Mouse (Mus musculus): ENCODE measurements at regions not wholly inside any gene's neighbourhood (a gene's known extent, or its start where the extent isn't known, plus 50 kb on each side); places are given as distances from the start of the nearest gene placed in this dataset. TPM values are rescaled to one million over a fixed set of nuclear protein-coding genes. Genes with fewer than 3 reads are reported as not detected.

DNA sequence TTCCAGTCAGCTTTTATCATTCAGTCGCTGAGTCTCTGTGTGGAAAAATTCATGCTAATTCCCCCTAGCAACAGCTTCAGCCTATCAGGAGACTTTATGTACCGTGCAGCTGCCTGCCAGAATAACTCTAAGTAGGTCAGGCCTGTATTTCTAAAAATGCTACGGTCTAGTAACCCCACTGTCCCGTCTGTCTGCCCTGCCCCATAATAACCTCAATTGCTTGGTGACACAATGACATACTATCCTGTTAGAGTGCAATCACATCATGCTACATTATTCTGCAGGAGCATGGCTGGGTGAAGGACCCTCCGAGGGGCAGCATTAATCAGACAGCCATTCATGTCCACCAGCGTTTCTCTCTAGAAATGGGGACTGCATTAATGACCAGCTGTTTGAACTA is 158.9 kb downstream of the Gm11361 start:
- Histone ChIP-seq H3K36me3 (ENCODE audit: control insufficient read depth, insufficient read depth, low read length) (no peaks in the 10 kb centered on the region), H3K4me3 (ENCODE audit: low read depth, low read length) (no peak overlapping the region), H3K9me3 (ENCODE audit: control insufficient read depth, low read length) (no peaks in the 10 kb centered on the region), H3K27me3 (ENCODE audit: control insufficient read depth, insufficient read depth, low read length) (no peaks in the 10 kb centered on the region), H3K27ac (replicated peaks) (no peak overlapping the region), H3K4me2 (replicated peaks; ENCODE audit: low read depth) (0 out of 2 replicates have a peak overlapping the region, but pooled peaks have one; percentile 27), H3K9ac (ENCODE audit: low read length) (no peak overlapping the region), H3K4me1 (replicated peaks; ENCODE audit: control insufficient read depth, insufficient read depth) (no peaks in the 10 kb centered on the region)
- ATAC-seq (ENCODE audit: low FRiP score, low TSS enrichment) (no peak), DNase-seq (ENCODE audit: low spot score) (no peak)
- 20% methylated on average over 6 of the region's 6 CpGs for WGBS
- no peak for TF ChIP-seq CTCF (IDR thresholded peaks at IDR 0.05; ENCODE audit: low read depth)
- no peak for TF ChIP-seq EP300 (optimal IDR thresholded peaks at IDR 0.05)

DNA sequence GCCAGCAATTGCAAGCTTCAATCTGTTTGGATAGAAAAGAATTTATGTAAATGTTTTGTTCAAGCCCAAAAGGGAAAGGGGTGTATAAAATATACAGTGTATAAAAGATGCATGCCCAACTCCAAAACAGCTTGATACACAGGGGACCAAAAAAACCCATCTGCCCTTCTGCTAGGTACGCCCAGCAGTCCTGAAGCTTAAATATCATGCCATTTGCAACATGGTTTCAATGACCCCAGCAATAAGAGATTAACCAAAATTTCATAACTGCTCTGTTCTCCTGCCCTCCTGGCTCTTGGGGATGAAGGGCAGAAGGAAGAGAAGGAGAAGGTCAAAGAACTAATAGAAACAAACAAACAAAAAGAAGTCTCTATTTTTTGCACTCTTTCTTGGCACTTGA is 158.4 kb downstream of the Gm11361 start:
- Histone ChIP-seq H3K4me1 (replicated peaks; ENCODE audit: control insufficient read depth, insufficient read depth) (no peaks in the 10 kb centered on the region), H3K4me3 (ENCODE audit: low read depth, low read length) (no peak overlapping the region), H3K27me3 (ENCODE audit: control insufficient read depth, insufficient read depth, low read length) (no peaks in the 10 kb centered on the region), H3K36me3 (ENCODE audit: control insufficient read depth, insufficient read depth, low read length) (no peaks in the 10 kb centered on the region), H3K9ac (ENCODE audit: low read length) (no peak overlapping the region), H3K27ac (replicated peaks) (no peak overlapping the region), H3K4me2 (replicated peaks; ENCODE audit: low read depth) (no peak overlapping the region), H3K9me3 (ENCODE audit: control insufficient read depth, low read length) (no peaks in the 10 kb centered on the region)
- no peak for TF ChIP-seq EP300 (optimal IDR thresholded peaks at IDR 0.05)
- WGBS = 45% methylated on average over 1 of the region's 1 CpGs
- DNase-seq (ENCODE audit: low spot score) (no peak), ATAC-seq (ENCODE audit: low FRiP score, low TSS enrichment) (no peak)

DNA sequence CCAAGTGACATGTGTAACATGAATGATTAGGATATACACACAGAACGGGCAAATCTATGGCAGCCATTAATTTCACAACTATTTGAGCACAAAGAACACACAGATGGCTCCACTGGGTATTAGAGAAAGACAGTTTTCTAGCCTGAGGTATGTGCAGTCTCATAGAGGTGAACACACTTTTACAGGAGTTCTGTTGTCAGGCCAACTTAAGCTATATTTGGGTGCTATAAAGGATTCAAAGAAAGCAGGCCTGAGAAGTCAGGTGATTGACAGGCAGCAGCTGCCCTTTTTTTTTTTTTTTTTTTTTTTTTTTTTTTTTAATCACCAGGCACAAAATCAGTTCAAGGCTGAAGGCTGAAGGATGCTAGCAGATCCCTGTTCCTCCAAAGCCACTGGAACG is 153.0 kb downstream of the Gm11361 start:
- H3K36me3 ChIP-seq (ENCODE audit: control insufficient read depth, insufficient read depth, low read length) = no peaks in the 10 kb centered on the region
- H3K4me3 ChIP-seq (ENCODE audit: low read depth, low read length) = no peak overlapping the region
- WGBS = 68% methylated on average over 2 of the region's 2 CpGs
- no peaks in the 10 kb centered on the region for H3K9me3 ChIP-seq (ENCODE audit: control insufficient read depth, low read length)
- TF ChIP-seq CTCF (IDR thresholded peaks at IDR 0.05; ENCODE audit: low read depth) (no peak), EP300 (optimal IDR thresholded peaks at IDR 0.05) (no peak)
- H3K27me3 ChIP-seq (ENCODE audit: control insufficient read depth, insufficient read depth, low read length) = no peaks in the 10 kb centered on the region
- H3K9ac ChIP-seq (ENCODE audit: low read length) = no peak overlapping the region
- no peak overlapping the region for H3K27ac ChIP-seq (replicated peaks)
- H3K4me2 ChIP-seq (replicated peaks; ENCODE audit: low read depth) = no peak overlapping the region
- no peak for ATAC-seq (ENCODE audit: low FRiP score, low TSS enrichment)
- no peak for DNase-seq (ENCODE audit: low spot score)
- no peaks in the 10 kb centered on the region for H3K4me1 ChIP-seq (replicated peaks; ENCODE audit: control insufficient read depth, insufficient read depth)

DNA sequence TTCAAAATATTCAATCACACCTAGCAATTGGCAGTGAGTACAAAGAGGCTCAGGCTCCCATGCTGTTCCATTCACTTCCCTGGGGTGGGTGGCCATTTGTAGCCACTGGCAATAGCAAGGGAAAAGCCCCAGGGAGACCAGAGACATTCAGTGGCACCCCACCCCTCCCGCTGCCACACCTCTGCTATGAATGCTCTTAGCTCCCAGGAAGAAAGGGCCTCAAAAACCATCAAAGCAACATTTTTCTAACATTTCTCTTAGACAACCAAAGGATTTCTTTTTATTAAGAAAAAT is 152.2 kb downstream of the Gm11361 start:
- no peak for ATAC-seq (ENCODE audit: low FRiP score, low TSS enrichment)
- Histone ChIP-seq H3K36me3 (ENCODE audit: control insufficient read depth, insufficient read depth, low read length) (no peaks in the 10 kb centered on the region), H3K4me1 (replicated peaks; ENCODE audit: control insufficient read depth, insufficient read depth) (no peaks in the 10 kb centered on the region), H3K9ac (ENCODE audit: low read length) (no peak overlapping the region), H3K27ac (replicated peaks) (no peak overlapping the region), H3K27me3 (ENCODE audit: control insufficient read depth, insufficient read depth, low read length) (no peaks in the 10 kb centered on the region), H3K4me3 (ENCODE audit: low read depth, low read length) (no peak overlapping the region), H3K9me3 (ENCODE audit: control insufficient read depth, low read length) (no peaks in the 10 kb centered on the region), H3K4me2 (replicated peaks; ENCODE audit: low read depth) (no peak overlapping the region)
- DNase-seq (ENCODE audit: low spot score) = no peak
- TF ChIP-seq EP300 (optimal IDR thresholded peaks at IDR 0.05) = no peak
- TF ChIP-seq CTCF (IDR thresholded peaks at IDR 0.05; ENCODE audit: low read depth) = no peak
- 77% methylated on average over 1 of the region's 1 CpGs for WGBS

DNA sequence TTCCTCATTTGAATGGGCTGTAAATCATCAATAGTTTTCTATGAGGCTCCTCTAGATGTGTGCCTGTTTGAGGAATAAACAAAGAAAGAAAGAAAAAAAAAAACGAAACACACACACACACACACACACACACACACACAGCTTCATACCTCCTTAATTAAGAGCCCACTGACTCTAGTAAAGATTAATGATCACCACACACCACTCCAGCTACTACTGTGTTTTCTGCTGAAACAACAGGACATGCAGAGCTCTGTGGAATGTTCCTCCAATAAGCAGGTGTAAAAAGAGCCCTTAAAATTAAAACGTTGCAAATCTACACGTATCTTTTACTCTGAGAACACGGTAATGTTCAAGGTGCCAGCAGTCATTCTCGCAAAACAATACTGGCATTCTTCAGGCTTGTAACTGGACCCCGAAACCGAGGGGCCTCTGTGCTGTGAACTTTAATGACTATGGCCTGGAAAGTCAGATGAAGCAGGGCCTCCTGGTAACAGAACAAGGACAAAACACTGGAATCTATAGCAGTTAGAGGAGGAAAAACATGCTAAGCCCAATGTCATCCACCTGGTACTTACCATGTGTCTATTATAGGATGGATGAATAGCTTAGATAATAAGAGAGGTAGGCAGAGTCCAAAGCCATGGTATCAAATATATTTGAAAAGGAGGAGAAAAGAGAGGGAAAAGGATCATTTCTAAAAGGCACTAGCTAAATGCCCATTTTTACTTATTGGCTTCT is 151.7 kb downstream of the Gm11361 start:
- WGBS = 55% methylated on average over 7 of the region's 7 CpGs
- TF ChIP-seq EP300 (optimal IDR thresholded peaks at IDR 0.05) (no peak), CTCF (IDR thresholded peaks at IDR 0.05; ENCODE audit: low read depth) (no peak)
- H3K9ac ChIP-seq (ENCODE audit: low read length) = no peak overlapping the region
- ATAC-seq (ENCODE audit: low FRiP score, low TSS enrichment) (no peak), DNase-seq (ENCODE audit: low spot score) (no peak)
- no peak overlapping the region for H3K4me2 ChIP-seq (replicated peaks; ENCODE audit: low read depth)
- no peaks in the 10 kb centered on the region for H3K9me3 ChIP-seq (ENCODE audit: control insufficient read depth, low read length)
- H3K27ac ChIP-seq (replicated peaks) = no peak overlapping the region
- H3K4me3 ChIP-seq (ENCODE audit: low read depth, low read length) = no peak overlapping the region
- no peaks in the 10 kb centered on the region for H3K27me3 ChIP-seq (ENCODE audit: control insufficient read depth, insufficient read depth, low read length)
- H3K36me3 ChIP-seq (ENCODE audit: control insufficient read depth, insufficient read depth, low read length) = no peaks in the 10 kb centered on the region
- H3K4me1 ChIP-seq (replicated peaks; ENCODE audit: control insufficient read depth, insufficient read depth) = no peaks in the 10 kb centered on the region

DNA sequence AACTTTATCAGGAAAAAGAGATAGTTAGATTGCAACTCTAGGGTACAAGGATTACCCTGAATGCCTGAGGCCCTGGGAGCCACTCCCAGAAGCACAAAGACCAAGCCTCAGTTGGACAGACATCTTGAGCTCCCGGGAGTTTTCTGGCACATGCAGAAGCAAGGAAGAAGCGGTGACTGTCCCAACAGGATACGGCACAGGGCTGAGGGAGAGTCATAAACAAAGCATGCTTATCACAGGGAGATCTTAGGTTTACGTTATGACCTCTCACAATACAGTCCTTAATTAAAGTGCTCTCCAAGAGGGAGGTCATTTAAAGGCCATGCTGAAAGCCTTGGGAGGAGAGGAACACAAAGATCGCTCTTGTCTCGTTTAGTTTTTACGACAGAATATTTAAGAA is 143.1 kb downstream of the Gm11361 start:
- no peak overlapping the region for H3K4me2 ChIP-seq (replicated peaks; ENCODE audit: low read depth)
- no peak for TF ChIP-seq CTCF (IDR thresholded peaks at IDR 0.05; ENCODE audit: low read depth)
- TF ChIP-seq EP300 (optimal IDR thresholded peaks at IDR 0.05) = no peak
- no peak for ATAC-seq (ENCODE audit: low FRiP score, low TSS enrichment)
- no peaks in the 10 kb centered on the region for H3K27me3 ChIP-seq (ENCODE audit: control insufficient read depth, insufficient read depth, low read length)
- DNase-seq (ENCODE audit: low spot score) = no peak
- H3K4me3 ChIP-seq (ENCODE audit: low read depth, low read length) = no peak overlapping the region
- WGBS = 25% methylated on average over 7 of the region's 7 CpGs
- no peaks in the 10 kb centered on the region for H3K4me1 ChIP-seq (replicated peaks; ENCODE audit: control insufficient read depth, insufficient read depth)
- no peak overlapping the region for H3K9ac ChIP-seq (ENCODE audit: low read length)
- no peaks in the 10 kb centered on the region for H3K9me3 ChIP-seq (ENCODE audit: control insufficient read depth, low read length)
- no peaks in the 10 kb centered on the region for H3K36me3 ChIP-seq (ENCODE audit: control insufficient read depth, insufficient read depth, low read length)
- H3K27ac ChIP-seq (replicated peaks) = no peak overlapping the region

Small RNAs in the stretch of these regions (microRNA-seq; reads per million reads assigned to microRNA genes)
- not detected for gene Mir6368
